Mouse (Mus musculus) small intestine, adult 2 months (tissue): ENCODE measurements around the gene C8a.

ENCODE experiments used
- CTCF ChIP-seq: fragments of 200-500 bp; IDR thresholded peaks from 2 replicates; pipeline ENCODE4 v1.5.1; 2012; ENCODE audit warnings: low read depth, mild to moderate bottlenecking, control low read depth, inconsistent platforms, low read length, moderate library complexity, mixed read lengths; ENCODE audit not compliant: insufficient replicate concordance, insufficient read length; ENCODE audit errors: extremely low read depth
- POLR2A ChIP-seq: fragments of 200-500 bp; IDR thresholded peaks from 2 replicates; pipeline ENCODE4 v1.6.1; 2012; ENCODE audit warnings: low read depth, mild to moderate bottlenecking, control low read depth, inconsistent platforms, low read length, moderate library complexity

- no peak for TF ChIP-seq CTCF
- no peak for TF ChIP-seq POLR2A
These were observed 32.7 kb downstream of the C8a start for GRCm38 (mm10) chr4:104843546-104843945.
